Mouse (Mus musculus): ENCODE results near the gene Ppp6r3.
A peak's percentile ranks its signal among the peaks of the same experiment; 100 is the strongest.
"Not testable (repeated sequence)": the region's sequence is repeated elsewhere in the genome, so short reads cannot be mapped to it uniquely, and the experiment has no call there.

The Ppp6r3 gene

DNA sequence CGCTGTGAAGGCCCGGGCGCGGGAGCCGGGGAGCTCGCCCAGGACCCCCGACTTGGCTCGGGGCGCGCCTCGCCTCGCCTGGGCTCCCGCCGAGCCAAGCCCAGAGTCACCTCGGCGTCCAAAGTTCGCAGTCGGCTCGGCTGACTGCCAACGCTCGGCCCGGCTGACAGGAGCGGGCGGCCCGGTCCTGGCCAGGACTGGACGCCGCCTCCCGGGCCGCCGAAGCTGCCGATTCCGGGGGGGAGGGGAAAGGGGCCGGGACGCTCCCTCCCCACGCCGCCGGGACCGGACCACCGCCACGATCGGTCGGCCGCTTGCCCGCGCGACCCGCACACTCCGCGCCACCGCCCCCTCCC, 295 bp downstream of the Ppp6r3 start:
- no peak for DNase-seq (ENCODE audit: low spot score)

DNA sequence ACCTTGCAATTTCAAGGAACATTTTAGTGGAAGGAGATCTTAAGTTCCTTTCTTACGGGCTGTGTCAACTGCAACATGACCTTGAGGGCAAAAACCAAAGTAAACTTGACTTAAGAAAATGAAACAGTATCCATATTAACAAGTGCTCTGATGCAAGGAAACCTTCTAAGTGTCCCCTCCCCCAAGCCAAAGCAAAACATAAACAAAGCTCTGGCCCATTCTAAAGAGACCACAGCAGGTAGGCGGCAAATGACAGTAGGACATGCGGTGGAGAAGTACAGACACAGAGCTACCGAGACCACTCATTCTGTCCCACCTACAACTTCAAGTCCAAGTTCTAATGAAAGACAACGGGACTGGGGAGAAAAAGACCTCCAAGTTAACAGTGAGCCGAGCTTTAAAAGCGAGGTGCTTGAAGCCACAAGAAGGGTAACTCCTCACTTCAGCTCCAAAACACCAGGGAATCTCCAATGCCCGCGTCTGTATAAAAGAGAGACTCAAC, 905 bp downstream of the Ppp6r3 start:
- peak; percentile 29 for DNase-seq (ENCODE audit: low spot score)

DNA sequence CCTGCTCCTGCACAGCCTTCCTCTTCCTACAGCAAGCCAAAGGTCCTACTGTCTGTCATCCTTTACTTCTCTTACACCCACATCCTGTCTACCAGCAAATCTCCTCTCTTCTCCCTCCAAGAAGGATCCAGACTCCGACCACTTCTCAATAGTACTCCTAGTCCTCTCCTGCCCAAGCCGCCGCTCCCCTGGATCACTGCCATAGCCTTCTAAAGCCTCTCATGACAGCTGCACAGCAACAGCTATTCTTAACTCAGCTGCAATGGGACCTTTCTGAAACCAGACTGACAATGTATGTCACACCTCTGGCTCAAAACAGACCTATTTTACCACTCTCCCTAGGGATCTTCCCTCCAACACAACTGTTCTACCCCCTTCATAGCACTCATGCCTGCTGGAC, 11.2 kb downstream of the Ppp6r3 start:
- no peak for DNase-seq (ENCODE audit: low spot score)

DNA sequence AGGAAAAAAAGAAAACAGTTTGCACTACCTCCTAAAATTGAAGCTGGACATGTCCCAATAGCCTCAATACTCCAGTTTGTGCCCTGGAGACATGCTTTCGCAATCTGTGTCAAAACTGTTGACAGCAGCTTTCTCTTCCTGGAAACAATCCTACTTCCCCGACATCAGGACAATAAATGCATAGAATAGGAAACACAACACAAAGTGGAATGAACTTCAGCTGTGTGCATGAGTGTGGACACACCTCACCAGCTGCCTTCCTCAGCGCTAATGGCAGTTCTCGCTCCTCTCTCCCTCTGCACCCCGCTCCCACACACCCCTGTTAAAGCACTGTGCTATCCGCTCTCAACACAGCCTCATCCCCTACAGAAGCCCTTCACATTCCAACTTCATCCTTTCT, 12.8 kb downstream of the Ppp6r3 start:
- DNase-seq (ENCODE audit: low spot score) = no peak

DNA sequence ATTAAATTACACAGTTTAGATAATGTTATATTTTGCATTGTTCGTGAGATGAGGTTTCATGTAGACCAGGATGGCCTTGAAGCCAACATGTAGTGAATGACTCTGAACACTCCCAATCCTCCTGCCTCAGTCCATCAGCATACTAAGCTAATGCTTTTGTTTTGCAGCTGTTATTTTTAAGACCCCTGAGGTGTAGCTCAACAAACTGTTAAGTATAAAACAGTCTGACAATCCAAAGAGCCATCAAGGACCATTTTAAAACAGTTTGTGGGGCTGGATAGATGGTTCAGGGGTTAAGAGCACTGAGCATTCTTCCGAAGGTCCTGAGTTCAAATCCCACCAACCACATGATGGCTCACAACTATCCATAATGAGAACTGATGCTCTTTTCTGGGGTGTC, 13.3 kb downstream of the Ppp6r3 start:
- DNase-seq (ENCODE audit: low spot score) = no peak

DNA sequence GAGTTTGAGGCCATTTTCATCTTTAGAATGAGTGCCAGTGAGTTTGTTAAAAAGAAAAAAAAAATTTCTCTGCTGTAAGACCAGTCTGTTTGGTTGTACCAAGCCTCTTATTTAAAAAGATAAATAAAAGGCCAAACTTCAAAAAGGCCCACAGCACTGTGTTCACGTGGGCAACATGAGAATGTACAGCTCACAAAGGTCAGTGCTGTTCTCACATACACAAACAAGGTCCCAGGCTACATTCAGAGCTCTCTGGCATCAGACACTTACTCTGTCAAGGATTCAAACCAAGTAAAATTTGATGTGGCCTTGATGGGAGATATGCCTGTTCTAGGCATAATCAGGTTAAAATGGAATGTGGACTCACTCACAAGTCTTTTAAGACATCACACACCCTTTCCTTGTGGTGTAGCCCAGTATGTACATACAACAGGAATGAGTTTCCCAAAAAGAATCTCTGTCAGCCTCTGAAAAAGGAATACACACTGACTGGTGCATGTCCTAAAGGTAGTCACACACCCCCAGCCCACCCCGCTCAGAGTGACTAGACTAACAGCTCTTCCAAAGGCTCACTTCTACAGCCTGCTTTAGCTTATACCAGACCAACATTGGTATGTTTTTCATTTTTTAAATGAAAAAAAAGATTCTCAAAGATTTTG, 19.3 kb downstream of the Ppp6r3 start:
- DNase-seq (ENCODE audit: low spot score) = no peak

DNA sequence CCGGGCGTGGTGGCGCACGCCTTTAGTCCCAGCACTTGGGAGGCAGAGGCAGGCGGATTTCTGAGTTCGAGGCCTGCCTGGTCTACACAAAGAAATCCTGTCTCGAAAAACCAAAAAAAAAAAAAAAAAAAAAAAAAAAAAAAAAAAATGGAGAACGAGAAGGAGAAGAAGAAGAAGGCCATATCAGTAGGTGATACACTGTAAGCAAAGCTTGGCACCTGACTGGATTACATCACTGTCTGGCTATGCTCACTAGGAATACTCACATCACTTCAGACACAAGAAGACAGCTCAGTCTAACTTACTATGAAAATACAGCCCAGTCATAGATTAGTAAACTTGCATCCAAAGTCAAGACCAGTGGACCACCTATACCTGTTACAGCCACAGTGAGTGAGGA, 20.8 kb downstream of the Ppp6r3 start:
- DNase-seq (ENCODE audit: low spot score) = no peak

DNA sequence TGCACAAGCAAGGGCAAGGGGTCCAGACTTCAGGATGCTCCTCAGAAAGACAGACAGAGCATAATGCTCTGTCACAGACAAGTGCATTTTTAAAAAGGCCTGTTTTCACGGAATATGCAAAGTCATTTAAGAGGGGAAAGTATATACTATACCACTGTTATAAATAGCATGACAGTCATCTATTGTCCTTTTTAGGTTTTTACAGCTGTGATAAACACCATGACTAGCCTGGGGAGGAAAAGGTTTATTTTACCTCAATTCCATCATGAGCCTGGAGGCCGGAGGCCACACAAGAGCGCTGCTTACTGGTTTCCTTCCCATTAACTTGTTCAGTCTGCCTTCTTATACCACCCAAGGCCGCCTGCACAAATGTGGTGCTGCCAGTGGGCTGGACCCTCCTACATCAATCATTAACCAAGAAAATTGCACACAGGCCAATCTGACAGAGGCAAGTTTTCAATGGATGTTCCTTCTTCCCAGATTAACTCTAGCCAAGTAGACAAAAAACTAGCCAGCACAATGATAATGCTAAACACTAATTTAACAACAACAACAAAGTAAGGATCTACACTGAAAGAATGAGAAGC, 23.9 kb downstream of the Ppp6r3 start:
- DNase-seq (ENCODE audit: low spot score) = no peak

DNA sequence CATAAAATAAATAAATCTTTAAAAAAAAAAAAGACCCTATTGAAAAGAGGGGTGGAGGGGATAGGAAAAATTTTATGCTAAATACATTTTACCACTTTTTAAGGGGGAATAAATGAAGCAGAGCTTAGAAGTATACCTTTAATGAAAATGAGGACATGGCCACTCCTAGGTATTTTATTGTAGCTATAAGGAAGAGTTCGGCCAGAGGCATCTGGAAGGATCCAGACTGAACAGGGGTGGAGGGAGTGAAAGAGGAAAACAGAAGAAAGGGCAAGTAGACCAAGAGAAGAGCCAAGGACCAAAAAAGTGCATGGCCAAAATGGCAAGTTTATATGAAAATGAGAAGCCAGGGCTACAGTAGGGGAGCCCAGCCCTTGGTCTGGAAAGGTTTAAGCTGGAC, 25.4 kb downstream of the Ppp6r3 start:
- no peak for DNase-seq (ENCODE audit: low spot score)

DNA sequence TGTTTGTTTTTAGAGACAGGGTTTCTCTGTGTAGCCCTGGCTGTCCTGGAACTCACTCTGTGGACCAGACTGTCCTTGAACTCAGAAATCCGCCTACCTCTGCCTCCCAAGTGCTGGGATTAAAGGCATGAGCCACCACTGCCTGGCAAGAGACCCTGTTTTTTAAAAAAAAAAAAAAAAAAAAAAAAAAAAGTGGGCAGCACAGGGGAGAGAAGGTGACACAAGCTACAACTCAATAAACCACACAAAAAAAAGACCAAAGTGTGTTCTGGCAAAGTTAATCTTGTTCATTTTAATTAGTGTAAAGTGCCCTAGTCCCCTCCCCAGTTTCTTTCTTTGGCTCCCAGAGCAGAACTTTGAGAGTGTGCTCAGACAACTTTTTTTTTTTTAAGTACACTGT, 26.3 kb downstream of the Ppp6r3 start:
- no peak for DNase-seq (ENCODE audit: low spot score)

DNA sequence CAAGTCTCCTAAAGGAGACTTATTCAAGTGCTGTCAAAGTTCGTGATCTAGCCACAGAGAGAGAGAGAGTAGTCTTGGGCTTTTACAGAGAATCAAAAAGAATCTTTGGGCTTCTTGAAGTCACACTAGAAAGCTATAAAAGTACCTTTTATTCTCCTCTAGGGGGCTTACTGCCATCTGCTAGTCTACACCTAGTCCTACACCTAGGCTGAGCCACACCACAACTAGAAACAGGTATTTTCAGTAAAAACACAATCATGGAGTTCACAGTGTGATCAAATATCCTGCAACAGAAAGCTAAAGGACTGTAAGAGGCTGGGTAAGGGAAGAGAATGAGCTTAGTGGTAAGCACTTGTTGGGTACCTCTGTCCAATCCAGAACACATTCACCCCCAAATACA, 27.2 kb downstream of the Ppp6r3 start:
- no peak for DNase-seq (ENCODE audit: low spot score)

DNA sequence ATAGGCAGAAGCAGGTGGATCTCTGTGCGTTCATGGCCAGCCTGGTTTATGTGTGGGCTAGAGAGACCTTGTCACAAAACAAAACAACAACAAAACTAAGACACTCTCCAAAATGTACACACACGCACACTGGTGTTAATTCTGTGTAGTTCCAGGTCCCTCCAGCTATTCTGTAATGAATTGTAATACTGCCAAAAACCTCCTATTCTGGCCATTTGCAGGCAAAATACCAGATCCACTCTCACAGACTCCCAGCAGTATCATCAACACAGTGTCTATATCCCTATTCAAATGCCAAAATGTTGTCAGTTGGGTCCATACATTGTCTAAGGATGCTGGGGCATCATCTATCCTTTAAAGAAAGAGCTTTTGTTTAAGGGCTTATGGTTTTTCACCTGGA, 30.6 kb downstream of the Ppp6r3 start:
- no peak for DNase-seq (ENCODE audit: low spot score)

DNA sequence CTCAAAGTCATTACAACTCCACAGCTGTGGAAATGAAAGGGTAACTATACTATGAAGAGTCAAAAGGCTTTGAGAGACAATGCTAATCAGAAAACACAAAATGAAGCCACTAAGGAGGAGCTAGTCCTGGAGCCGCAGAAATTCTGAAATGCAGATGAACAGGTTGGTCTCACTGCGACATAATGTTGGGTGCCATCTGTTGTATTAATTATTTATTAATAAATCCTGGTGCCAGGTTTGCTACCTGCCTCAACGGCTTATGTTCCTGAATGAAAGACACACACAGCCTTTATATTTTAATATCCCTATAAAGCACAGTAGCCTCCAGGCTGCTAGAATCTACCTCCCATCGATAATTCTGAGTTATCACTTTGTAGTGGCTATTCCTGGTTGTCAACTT, 33.0 kb downstream of the Ppp6r3 start:
- no peak for DNase-seq (ENCODE audit: low spot score)

DNA sequence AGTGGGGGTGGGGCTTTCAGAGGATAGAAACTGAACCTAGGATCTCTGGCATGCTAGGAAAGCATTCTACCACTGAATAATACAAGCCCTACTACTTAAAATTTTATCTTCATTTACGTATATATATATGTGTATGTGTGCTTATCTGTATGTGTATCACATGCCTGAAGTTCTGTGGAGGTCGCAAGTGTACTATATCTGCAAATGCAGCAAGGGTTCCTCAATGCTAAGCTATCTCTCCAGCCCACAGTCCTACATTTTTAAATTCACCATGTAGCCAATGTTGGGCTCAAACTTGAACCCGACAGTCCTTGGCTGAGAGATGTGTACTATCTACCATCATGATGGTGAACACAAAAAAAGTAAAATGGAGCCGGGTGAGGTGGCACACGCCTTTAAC, 34.6 kb downstream of the Ppp6r3 start:
- no peak for DNase-seq (ENCODE audit: low spot score)

DNA sequence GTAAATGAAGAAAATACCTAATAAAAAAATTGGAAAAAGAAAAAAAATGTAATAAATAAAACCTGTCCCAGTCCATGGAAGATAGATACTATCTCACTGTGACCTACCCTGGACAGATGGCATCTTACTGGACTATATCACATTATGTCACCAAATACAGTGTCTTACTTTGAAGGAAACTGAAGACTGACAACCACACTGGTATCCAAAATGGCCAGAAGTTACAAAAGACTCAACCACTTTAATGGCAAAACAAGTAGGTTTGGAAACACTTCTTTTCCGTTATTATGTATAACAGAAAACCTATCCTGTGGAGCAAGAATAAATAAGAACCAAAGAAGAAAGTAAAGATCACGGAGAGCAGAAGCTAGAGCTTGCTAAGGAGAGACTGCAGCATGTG, 35.3 kb downstream of the Ppp6r3 start:
- no peak for DNase-seq (ENCODE audit: low spot score)

DNA sequence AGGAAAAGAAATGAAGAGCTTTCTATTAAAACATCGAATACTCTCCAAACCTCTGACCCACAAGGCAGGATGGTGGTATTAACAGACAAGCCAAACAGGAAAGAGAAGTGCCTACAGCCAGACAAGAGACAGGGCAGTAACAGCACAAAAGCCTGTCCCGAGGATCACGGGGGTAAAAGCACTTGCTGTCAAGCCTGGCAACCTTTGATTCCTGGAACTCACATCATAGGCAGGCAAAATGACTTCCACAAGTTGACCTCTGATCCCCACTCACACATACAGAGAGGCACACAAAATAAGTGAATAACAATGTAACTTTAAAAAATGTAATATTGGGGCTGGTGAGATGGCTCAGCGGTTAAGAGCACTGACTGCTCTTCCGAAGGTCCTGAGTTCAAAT, 36.1 kb downstream of the Ppp6r3 start:
- no peak for DNase-seq (ENCODE audit: low spot score)

DNA sequence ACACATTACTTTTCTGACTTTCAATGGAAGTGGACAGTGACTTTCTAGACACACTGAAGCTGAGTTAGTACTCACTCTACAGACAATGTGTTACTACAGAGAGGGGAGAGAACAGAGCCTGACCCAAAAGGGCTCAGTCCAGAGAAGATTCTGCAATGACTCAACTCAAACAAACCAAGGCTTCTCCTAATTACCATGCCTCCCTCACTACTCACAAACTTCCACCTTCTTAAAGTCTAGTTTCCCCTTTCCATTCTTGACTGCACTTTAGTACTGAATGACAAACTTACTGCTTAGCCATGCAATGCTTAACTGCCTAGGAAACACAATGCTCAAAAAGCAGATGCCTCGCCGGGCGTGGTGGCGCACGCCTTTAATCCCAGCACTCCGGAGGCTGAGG, 37.9 kb downstream of the Ppp6r3 start:
- no peak for DNase-seq (ENCODE audit: low spot score)

DNA sequence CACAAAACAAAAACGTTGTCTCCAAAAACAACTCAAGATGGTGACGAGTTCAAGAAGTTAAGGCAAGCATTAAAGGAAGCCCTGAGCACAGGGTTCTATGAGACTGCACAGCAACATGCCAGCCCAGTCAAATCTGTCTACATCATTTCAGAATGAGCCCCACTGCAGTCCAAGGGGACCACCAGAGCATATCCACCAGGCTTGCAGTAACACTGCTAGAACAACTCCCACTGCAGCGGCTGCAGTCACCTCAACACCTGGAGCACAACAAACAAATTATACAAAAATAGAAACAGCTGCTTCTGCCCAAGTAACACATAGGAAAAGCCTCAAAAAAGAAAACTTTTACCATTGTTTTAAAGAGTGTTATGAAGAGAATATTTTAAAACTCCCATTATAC, 40.6 kb downstream of the Ppp6r3 start:
- DNase-seq (ENCODE audit: low spot score) = no peak

DNA sequence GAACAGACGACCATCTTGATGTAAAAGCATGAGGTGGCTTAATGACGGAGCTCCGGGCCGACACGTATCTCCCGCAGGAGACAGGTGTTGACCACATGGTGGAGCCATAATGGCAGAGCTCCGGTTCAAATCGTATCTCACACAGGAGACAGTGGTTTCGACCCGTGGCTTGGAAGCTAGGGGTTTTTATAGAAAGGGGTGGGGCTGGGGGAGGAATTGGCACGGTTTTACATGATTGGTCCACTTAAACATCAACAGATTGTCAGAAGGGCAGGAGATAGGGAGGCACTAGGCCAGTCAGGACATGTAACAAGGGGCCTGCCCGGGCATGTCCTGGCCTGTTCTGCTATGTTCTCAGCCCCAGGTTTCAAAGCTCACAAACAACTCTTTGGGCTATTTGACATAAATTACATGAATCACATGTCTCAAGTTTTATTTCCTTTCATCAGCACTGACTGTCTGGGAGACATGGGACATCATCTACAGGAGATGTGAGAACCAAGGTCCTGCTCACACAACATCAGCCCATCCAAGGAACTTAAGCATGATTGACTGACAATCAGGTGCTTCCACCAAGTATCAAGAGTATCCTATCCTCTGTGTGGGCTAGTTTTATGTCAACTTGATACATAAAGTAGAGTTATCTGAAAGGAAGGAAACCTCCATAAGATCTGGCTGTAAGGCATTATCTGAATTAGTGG, 42.1 kb downstream of the Ppp6r3 start:
- not testable (repeated sequence) for DNase-seq (ENCODE audit: low spot score)

DNA sequence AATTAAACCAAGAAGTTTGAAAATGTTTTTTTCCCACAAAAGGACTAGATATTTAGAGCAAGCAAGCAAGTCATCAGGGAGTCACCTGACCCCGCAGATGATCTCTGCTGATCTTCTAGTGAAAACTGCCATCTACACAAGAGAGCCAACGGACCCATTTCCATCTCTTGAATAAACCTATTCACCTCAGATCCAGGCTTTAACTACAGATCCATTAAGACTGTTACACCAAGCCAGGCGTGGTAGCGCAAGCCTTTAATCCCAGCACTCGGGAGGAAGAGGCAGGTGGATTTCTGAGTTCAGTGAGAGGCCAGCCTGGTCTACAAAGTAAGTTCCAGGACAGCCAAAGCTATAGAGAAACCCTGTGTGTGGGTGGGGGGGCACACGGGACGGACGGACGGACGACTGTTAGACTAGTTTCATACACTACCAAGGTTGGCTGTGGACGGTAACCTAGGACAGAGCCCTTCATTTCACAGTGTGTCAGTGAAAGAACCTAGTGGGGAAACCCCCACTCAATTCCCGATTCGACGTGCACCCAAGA, 42.8 kb downstream of the Ppp6r3 start:
- no peak for DNase-seq (ENCODE audit: low spot score)

DNA sequence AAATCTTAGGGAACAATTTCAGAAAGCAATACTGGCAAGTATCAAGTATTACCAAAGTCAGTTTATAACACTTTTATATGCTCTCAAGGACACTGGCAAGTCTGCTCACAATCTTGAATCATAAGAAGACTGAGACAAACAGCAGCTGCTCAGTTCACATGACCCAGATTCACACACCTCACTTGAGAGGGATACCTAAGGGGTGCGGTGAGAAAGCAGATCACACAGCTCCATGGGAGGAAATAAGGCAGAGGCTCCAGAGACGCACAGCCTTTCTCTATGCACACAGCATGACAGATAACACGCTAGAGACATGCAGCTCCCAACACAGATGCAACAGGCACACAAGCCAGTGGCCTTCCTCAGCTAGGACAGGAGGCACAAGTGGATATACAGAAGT, 45.8 kb downstream of the Ppp6r3 start:
- DNase-seq (ENCODE audit: low spot score) = no peak

DNA sequence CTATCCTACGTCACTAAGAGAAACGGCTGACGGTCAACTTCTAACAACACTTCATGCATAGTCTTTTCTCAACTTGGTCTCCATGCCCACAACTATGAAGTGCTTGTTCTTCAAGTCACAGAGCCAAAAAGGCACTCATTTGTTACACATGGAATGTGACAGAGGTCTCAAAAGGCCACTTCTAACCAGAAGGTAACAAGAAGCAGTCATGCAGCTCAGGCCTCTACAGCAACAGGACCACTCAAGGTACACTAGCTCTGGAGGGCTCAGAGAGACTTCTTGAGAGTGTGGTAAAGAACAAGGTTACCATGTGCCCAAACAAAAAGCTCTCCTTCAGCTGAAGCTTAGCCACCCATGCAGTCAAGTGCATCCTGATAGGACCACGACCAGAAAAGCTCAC, 46.9 kb downstream of the Ppp6r3 start:
- DNase-seq (ENCODE audit: low spot score) = no peak

DNA sequence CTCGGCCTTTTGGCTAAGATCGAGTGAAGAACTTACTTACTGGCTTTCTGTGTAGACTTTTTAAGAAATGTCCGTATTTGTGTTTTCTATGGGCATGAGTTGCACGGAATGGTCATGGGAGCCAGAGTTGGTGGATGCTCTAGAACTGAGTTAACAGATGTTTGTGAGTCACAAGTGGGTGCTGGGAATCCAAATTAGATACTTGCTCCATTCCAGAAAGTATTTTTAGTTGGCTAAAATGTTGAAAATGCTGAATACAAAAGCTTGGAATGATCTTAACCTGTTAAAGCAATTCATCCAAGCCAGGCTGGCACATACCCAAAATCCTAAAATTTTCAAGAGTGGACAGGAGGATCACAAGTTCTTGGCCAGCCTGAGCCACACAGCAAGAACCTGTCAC, 48.0 kb downstream of the Ppp6r3 start:
- no peak for DNase-seq (ENCODE audit: low spot score)
